Mouse (Mus musculus): ENCODE measurements around the gene Tppp3. TPM values are rescaled to one million over a fixed set of nuclear protein-coding genes. Genes with fewer than 3 reads are reported as not detected.

Gene Tppp3
- polyA plus RNA-seq, 1 experiment from 2014 or later: 106 TPM

DNA sequence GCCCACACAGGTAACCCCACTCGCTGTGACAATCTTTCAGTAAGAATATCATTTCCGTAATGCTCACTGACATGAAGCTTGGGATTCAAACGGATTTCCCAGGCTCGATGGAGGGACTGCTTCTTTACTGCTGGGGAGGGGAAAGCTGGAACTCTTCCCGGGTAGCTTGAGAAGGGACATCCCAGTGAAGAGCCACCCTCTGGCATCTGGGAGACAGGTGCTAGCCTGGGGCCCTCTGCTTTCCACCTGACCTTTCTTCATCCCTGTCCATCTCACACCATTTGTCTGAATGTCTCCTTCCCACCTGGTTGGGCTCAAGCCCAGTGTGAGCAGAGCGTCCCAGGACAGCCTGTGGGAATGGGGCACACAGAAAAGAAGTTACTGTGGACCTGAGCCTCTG, 5.1 kb downstream of the Tppp3 start:
- ATAC-seq (ENCODE audit: low FRiP score): no peak
- Histone ChIP-seq H3K27me3 (ENCODE audit: control insufficient read depth, insufficient read depth, low read length) (no peaks in the 10 kb centered on the region), H3K9ac (ENCODE audit: low read length) (no peak overlapping the region), H3K4me2 (no peak overlapping the region), H3K36me3 (ENCODE audit: control insufficient read depth, insufficient read depth, low read length) (peaks cover 4% of the 10 kb centered on the region; the same call in 1 of the 2 replicates), H3K4me3 (ENCODE audit: low read depth, low read length) (no peak overlapping the region), H3K9me3 (ENCODE audit: control insufficient read depth, low read length) (no peaks in the 10 kb centered on the region), H3K27ac (ENCODE audit: low read depth, low read length) (no peak overlapping the region), H3K4me1 (ENCODE audit: control insufficient read depth, insufficient read depth, low read length) (peaks cover 32% of the 10 kb centered on the region)
- 85% methylated on average over 6 of the region's 6 CpGs for WGBS
- DNase-seq (ENCODE audit: low spot score, missing footprints): no peak

DNA sequence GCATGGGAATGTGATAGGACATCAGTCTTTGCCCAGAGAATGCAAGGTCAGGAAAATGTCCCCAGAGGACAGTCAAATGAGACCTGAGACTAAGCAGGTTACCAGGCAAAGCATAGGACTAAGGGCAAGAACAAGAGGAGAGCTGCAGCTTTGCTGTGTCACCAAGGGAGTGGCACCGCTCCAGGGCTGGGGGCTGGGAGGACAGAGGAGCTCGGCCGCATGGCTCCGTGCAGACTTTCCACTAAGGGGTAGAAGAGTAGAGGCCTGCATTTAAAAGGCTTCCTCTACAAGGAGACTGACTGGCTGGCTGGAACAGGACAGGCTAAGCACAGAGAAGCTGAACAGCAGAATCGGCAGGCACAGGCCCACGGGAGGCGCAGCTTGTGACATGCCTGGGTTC, 6.7 kb downstream of the Tppp3 start:
- Histone ChIP-seq H3K36me3 (ENCODE audit: control insufficient read depth, insufficient read depth, low read length) (peaks cover 4% of the 10 kb centered on the region; the same call in 1 of the 2 replicates), H3K9me3 (ENCODE audit: control insufficient read depth, low read length) (no peaks in the 10 kb centered on the region), H3K4me1 (ENCODE audit: control insufficient read depth, insufficient read depth, low read length) (peaks cover 17% of the 10 kb centered on the region), H3K27me3 (ENCODE audit: control insufficient read depth, insufficient read depth, low read length) (no peaks in the 10 kb centered on the region), H3K4me2 (no peak overlapping the region), H3K27ac (ENCODE audit: low read depth, low read length) (no peak overlapping the region), H3K9ac (ENCODE audit: low read length) (no peak overlapping the region), H3K4me3 (ENCODE audit: low read depth, low read length) (no peak overlapping the region)
- DNase-seq (ENCODE audit: low spot score, missing footprints) (no peak), ATAC-seq (ENCODE audit: low FRiP score) (no peak)
- WGBS: 77% methylated on average over 7 of the region's 7 CpGs

DNA sequence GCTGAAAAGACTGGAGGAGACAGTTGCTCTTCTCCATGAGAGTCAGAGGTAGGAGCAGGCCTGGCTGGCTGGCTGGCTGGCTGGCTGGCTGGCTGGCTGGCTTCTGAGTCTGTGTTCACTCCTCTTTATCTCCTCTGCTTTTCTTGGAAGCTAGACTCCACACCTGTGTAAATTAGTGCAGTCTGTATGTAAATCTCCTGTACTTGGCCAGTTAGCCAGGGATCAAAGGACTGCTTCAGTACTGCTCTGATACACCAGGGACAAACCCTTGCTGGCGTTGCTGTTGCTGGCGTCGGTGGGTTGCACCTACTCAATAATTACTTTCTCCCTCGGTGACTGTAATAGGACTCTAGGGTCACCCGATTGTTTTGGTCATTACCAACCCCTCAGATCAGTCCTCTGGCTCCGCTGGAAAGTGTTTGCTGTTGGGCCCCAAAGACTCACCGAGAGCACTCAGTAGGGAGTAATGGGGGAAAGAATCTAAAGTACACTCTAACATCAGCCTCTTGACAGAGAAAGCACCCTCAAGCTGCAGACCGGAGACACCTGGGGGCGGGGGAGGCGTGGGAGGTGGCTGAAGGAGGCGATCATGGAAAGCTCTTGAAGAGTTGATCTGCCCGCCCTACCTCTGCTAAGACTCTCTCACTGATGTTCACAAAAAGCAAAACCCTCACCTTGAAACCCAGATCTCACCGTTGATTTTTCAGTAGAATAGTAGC, 10.1 kb downstream of the Tppp3 start:
- no peak overlapping the region for H3K9ac ChIP-seq (ENCODE audit: low read length)
- H3K27ac ChIP-seq (ENCODE audit: low read depth, low read length): no peak overlapping the region
- no peaks in the 10 kb centered on the region for H3K27me3 ChIP-seq (ENCODE audit: control insufficient read depth, insufficient read depth, low read length)
- no peak for ATAC-seq (ENCODE audit: low FRiP score)
- no peaks in the 10 kb centered on the region for H3K9me3 ChIP-seq (ENCODE audit: control insufficient read depth, low read length)
- DNase-seq (ENCODE audit: low spot score, missing footprints): no peak
- H3K4me2 ChIP-seq: no peak overlapping the region
- WGBS: 75% methylated on average over 13 of the region's 13 CpGs
- peaks cover 8% of the 10 kb centered on the region for H3K4me1 ChIP-seq (ENCODE audit: control insufficient read depth, insufficient read depth, low read length)
- H3K4me3 ChIP-seq (ENCODE audit: low read depth, low read length): no peak overlapping the region
- H3K36me3 ChIP-seq (ENCODE audit: control insufficient read depth, insufficient read depth, low read length): no peaks in the 10 kb centered on the region

DNA sequence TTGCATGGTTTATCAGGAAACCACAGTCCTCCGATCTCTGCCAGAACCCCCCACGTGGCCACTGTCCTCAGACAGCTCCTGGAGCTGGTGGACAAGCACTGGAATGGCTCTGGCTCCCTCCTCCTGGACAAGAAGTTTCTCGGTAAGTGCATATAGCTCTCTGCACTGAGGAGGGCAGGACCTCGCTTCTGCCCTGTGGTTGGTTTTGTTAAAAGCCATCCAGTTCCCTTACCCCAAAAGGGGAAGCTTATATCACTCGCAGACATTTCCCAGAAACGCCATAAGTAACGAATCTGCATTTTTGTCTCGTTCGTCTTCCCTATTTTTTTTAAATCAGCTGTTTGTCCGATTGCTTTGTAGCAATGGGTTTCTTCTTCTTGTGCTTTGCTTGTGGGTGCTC, 16.1 kb downstream of the Tppp3 start:
- Histone ChIP-seq H3K4me1 (ENCODE audit: control insufficient read depth, insufficient read depth, low read length) (no peaks in the 10 kb centered on the region), H3K9ac (ENCODE audit: low read length) (no peak overlapping the region), H3K4me3 (ENCODE audit: low read depth, low read length) (no peak overlapping the region), H3K4me2 (no peak overlapping the region), H3K27me3 (ENCODE audit: control insufficient read depth, insufficient read depth, low read length) (no peaks in the 10 kb centered on the region), H3K9me3 (ENCODE audit: control insufficient read depth, low read length) (no peaks in the 10 kb centered on the region), H3K27ac (ENCODE audit: low read depth, low read length) (no peak overlapping the region), H3K36me3 (ENCODE audit: control insufficient read depth, insufficient read depth, low read length) (no peaks in the 10 kb centered on the region)
- 70% methylated on average over 10 of the region's 10 CpGs for WGBS
- ATAC-seq (ENCODE audit: low FRiP score) (no peak), DNase-seq (ENCODE audit: low spot score, missing footprints) (no peak)

DNA sequence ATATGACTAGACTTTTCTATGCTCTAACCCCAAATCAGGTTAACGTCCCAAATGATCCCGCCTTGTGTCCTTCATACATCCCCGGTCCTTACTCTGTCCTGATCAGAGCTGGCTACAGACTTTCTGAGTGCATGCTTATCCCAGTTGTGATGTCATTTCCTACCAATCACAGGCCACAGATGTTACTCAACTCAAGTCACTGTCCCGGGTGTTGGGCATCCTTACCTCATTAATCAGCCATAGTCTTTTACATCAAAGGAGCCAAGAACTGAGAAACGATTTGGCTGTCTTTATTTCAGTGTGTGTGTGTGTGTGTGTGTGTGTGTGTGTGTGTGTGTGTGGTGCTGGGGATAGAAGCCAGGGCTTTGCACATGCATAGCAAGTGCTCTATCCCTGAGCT, 17.2 kb downstream of the Tppp3 start:
- 0 out of 2 replicates have a peak, but pooled peaks have one; percentile 14 for ATAC-seq (ENCODE audit: low FRiP score)
- Histone ChIP-seq H3K27me3 (ENCODE audit: control insufficient read depth, insufficient read depth, low read length) (no peaks in the 10 kb centered on the region), H3K4me1 (ENCODE audit: control insufficient read depth, insufficient read depth, low read length) (no peaks in the 10 kb centered on the region), H3K4me3 (ENCODE audit: low read depth, low read length) (no peak overlapping the region), H3K36me3 (ENCODE audit: control insufficient read depth, insufficient read depth, low read length) (no peaks in the 10 kb centered on the region), H3K9me3 (ENCODE audit: control insufficient read depth, low read length) (no peaks in the 10 kb centered on the region), H3K4me2 (no peak overlapping the region), H3K9ac (ENCODE audit: low read length) (no peak overlapping the region), H3K27ac (ENCODE audit: low read depth, low read length) (no peak overlapping the region)
- WGBS: 74% methylated on average over 5 of the region's 5 CpGs
- no peak for DNase-seq (ENCODE audit: low spot score, missing footprints)

DNA sequence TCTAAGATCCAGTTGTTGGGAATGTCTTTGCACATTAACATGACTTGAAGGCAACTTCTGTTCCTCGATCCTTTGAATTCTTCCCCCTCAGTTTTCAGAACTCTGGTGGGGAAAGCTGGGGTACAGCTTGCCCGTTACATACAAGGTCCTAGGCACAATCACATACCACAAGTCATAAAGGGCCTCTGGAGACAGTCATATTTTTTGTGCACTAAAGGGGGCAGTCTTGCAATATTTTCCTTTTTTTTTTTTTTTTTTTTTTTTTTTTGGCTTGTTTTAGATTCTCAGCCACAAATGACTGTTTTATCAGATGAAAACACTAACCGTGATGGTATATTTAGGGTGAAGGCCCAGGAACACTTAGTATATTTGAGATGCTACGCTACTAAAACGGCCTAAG, 18.0 kb downstream of the Tppp3 start:
- ATAC-seq (ENCODE audit: low FRiP score) (no peak), DNase-seq (ENCODE audit: low spot score, missing footprints) (no peak)
- no peaks in the 10 kb centered on the region for H3K9me3 ChIP-seq (ENCODE audit: control insufficient read depth, low read length)
- H3K4me1 ChIP-seq (ENCODE audit: control insufficient read depth, insufficient read depth, low read length): no peaks in the 10 kb centered on the region
- no peak overlapping the region for H3K4me3 ChIP-seq (ENCODE audit: low read depth, low read length)
- H3K27me3 ChIP-seq (ENCODE audit: control insufficient read depth, insufficient read depth, low read length): no peaks in the 10 kb centered on the region
- no peak overlapping the region for H3K4me2 ChIP-seq
- H3K36me3 ChIP-seq (ENCODE audit: control insufficient read depth, insufficient read depth, low read length): no peaks in the 10 kb centered on the region
- 83% methylated on average over 5 of the region's 5 CpGs for WGBS
- no peak overlapping the region for H3K9ac ChIP-seq (ENCODE audit: low read length)
- no peak overlapping the region for H3K27ac ChIP-seq (ENCODE audit: low read depth, low read length)

DNA sequence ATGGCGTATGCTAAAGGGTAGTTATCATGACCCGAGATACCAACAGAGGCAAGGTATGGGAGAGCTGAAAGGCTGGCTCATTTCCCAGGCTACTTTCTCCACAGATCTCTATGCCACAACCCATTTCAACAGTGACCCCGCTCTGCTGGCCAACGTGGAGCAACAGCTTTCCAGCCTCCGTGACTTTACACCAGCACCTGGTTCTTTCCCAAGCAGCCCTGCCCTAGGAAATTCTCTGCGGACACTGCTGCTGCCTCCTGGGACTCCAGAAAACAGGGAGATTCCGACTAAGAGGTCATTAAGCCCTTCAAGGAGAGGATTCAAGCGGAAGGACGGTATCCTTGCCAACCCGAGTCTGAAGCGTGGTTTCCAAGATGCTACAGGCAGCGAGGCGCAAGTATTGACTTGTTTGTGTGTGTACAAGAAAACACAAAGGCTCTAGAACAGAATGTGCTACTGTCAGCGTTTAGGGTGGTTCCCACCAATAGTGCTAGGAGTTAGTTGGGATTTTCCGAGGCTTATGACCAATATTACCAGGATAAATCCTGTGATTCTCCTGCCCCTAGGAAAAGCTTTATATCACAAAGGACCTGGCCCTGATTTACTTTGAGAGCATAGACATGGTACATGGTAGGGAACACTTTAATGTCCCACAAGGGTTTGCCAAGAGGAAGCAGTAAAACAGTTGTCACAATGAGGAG, 19.3 kb downstream of the Tppp3 start:
- WGBS: 61% methylated on average over 15 of the region's 15 CpGs
- Histone ChIP-seq H3K9me3 (ENCODE audit: control insufficient read depth, low read length) (no peaks in the 10 kb centered on the region), H3K36me3 (ENCODE audit: control insufficient read depth, insufficient read depth, low read length) (no peaks in the 10 kb centered on the region), H3K4me2 (no peak overlapping the region), H3K9ac (ENCODE audit: low read length) (no peak overlapping the region), H3K4me3 (ENCODE audit: low read depth, low read length) (no peak overlapping the region), H3K27ac (ENCODE audit: low read depth, low read length) (no peak overlapping the region), H3K27me3 (ENCODE audit: control insufficient read depth, insufficient read depth, low read length) (no peaks in the 10 kb centered on the region), H3K4me1 (ENCODE audit: control insufficient read depth, insufficient read depth, low read length) (no peaks in the 10 kb centered on the region)
- DNase-seq (ENCODE audit: low spot score, missing footprints) (no peak), ATAC-seq (ENCODE audit: low FRiP score) (no peak)

DNA sequence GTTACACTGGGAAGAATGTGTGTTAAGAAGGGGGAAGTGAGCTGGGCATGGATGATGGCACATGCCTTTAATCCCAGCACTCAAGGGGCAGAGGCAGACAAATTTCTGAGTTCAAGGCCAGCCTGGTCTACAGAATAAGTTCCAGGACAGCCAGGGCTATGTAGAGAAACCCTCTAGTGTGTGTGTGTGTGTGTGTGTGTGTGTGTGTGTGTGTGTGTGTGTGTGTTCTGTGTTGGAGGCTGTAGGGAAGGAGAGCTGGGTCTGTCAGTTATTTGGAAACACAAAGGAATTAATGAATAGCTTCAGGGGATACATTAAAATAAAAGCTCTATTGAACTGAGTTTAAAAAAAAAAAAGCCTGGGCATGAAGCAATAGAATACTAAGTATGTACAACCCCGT, 20.3 kb downstream of the Tppp3 start:
- 52% methylated on average over 1 of the region's 1 CpGs for WGBS
- H3K9ac ChIP-seq (ENCODE audit: low read length): no peak overlapping the region

DNA sequence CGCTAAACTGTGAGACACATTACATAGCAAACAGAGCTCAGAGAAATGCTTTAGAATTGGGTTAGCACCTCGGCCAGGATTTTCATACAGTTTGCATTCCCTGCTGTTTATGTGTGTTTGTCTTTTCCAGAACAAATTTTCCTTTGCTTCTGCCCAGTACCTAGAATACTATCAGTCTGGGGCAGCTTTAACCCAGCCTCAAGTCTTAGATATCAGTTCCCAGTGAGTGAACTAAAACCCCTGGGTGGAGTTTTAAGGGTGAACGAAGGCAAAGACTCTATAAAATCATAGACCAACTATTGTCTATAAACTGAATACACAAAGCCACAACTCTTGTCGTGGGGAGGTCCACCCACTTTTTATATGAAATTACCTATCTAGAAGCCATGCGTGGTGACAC, 22.7 kb downstream of the Tppp3 start:
- Histone ChIP-seq H3K4me2 (no peak overlapping the region), H3K27ac (ENCODE audit: low read depth, low read length) (no peak overlapping the region), H3K4me3 (ENCODE audit: low read depth, low read length) (no peak overlapping the region), H3K9me3 (ENCODE audit: control insufficient read depth, low read length) (no peaks in the 10 kb centered on the region), H3K36me3 (ENCODE audit: control insufficient read depth, insufficient read depth, low read length) (no peaks in the 10 kb centered on the region), H3K27me3 (ENCODE audit: control insufficient read depth, insufficient read depth, low read length) (no peaks in the 10 kb centered on the region), H3K9ac (ENCODE audit: low read length) (no peak overlapping the region), H3K4me1 (ENCODE audit: control insufficient read depth, insufficient read depth, low read length) (peaks cover 8% of the 10 kb centered on the region)
- ATAC-seq (ENCODE audit: low FRiP score): no peak
- no peak for DNase-seq (ENCODE audit: low spot score, missing footprints)
- WGBS: 87% methylated on average over 5 of the region's 5 CpGs

More for the DNA sequence above, 20.3 kb downstream of the Tppp3 start:
- Histone ChIP-seq H3K4me3 (ENCODE audit: low read depth, low read length) (no peak overlapping the region), H3K27ac (ENCODE audit: low read depth, low read length) (no peak overlapping the region), H3K4me1 (ENCODE audit: control insufficient read depth, insufficient read depth, low read length) (no peaks in the 10 kb centered on the region), H3K36me3 (ENCODE audit: control insufficient read depth, insufficient read depth, low read length) (no peaks in the 10 kb centered on the region), H3K9me3 (ENCODE audit: control insufficient read depth, low read length) (no peaks in the 10 kb centered on the region), H3K4me2 (no peak overlapping the region), H3K27me3 (ENCODE audit: control insufficient read depth, insufficient read depth, low read length) (no peaks in the 10 kb centered on the region)
- DNase-seq (ENCODE audit: low spot score, missing footprints) (no peak), ATAC-seq (ENCODE audit: low FRiP score) (no peak)
